In the genomic region with DNA sequence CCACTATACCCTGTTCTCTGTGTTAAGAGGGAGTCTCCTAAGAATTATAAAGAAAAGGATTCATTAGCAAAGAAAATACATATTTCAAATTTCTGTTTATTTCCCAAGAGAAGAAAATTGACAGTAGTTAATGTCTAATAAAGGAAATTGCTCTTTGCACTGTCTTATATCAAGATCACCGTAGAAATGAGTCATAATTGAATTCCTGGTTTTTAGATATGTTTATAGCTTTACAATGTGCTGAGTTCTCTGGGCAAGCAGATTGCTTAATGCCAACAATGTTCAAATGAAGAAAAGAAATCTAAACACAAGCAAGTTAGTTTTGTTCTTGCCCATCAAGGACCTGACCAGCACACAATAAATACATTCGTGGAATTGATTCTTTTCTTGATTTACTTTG, we compare ENCODE assay signal across 27 mouse cellular contexts.
A peak's percentile ranks its signal among the peaks of the same experiment; 100 is the strongest.
DNase-seq lines count a peak whose midpoint lies in the region; ATAC-seq and TF ChIP-seq lines count a peak whose summit lies in the region.
"Had no signal": no experiment of that assay in that cellular context is flagged by ENCODE, and none has a peak within 500 bp of the region (broad histone marks: within the 10 kb centered on the region; RNA-seq: fewer than 3 reads in every experiment).

No protein-coding gene starts in this region.

- H3K4me1 ChIP-seq in midbrain, embryonic 11.5 days (ENCODE audit: control insufficient read depth, insufficient read depth, low read length) = no peaks in the 10 kb centered on the region
- no peaks in the 10 kb centered on the region for H3K4me1 ChIP-seq in midbrain, embryonic 16.5 days (ENCODE audit: control insufficient read depth, insufficient read depth, low read length)
- H3K4me1 ChIP-seq in intestine, embryonic 15.5 days (replicated peaks) = no peaks in the 10 kb centered on the region
- H3K4me1 ChIP-seq in intestine, postnatal 0 days (replicated peaks; ENCODE audit: control insufficient read depth, insufficient read depth, low read length) = no peaks in the 10 kb centered on the region
- H3K4me1 ChIP-seq: embryonic facial prominence, embryonic 13.5 days; embryonic facial prominence, embryonic 15.5 days; forebrain, embryonic 12.5 days had no signal

- H3K9me3 ChIP-seq in midbrain, embryonic 11.5 days (ENCODE audit: control insufficient read depth, low read length) = no peaks in the 10 kb centered on the region
- no peaks in the 10 kb centered on the region for H3K9me3 ChIP-seq in midbrain, embryonic 16.5 days (replicated peaks; ENCODE audit: control insufficient read depth, low read length, poor library complexity, severe bottlenecking)
- H3K9me3 ChIP-seq in intestine, embryonic 15.5 days = no peaks in the 10 kb centered on the region
- H3K9me3 ChIP-seq in intestine, postnatal 0 days (ENCODE audit: control insufficient read depth) = no peaks in the 10 kb centered on the region
- H3K9me3 ChIP-seq: embryonic facial prominence, embryonic 13.5 days; embryonic facial prominence, embryonic 15.5 days; forebrain, embryonic 10.5 days; forebrain, embryonic 12.5 days had no signal

- peak; percentile 71 for DNase-seq in midbrain, embryonic 11.5 days (ENCODE audit: low spot score, missing footprints)
- DNase-seq in adrenal gland, adult 2 months = no peak
- DNase-seq in spleen, postnatal 36 days (ENCODE audit: low spot score in 2 of 2) = no peak
- no peak for DNase-seq in frontal cortex, postnatal 10 days (ENCODE audit: low spot score in 2 of 2)
- DNase-seq: adrenal gland, postnatal 10 days; adrenal gland, postnatal 25 days; B cell, adult 2 months; cerebellum, adult 11 months; cerebellum, adult 18-20 months; cerebellum, adult 8-10 months; cerebellum, adult 9-11 months; cerebellum, postnatal 14 days; cerebellum, postnatal 36 days; embryo, embryonic 11 days had no signal

- TF ChIP-seq CTCF in C2C12 (IDR thresholded peaks at IDR 0.05; ENCODE audit: control insufficient read depth, insufficient read depth, insufficient read length) = no peak
- TF ChIP-seq CTCF in intestine, postnatal 0 days (IDR thresholded peaks at IDR 0.05; ENCODE audit: low read depth) = no peak

- H3K79me2 ChIP-seq in C2C12 (ENCODE audit: control insufficient read depth, insufficient read depth) = no peaks in the 10 kb centered on the region

- WGBS in midbrain, embryonic 11.5 days = 87% methylated on average over 2 of the region's 2 CpGs
- 77% methylated on average over 2 of the region's 2 CpGs for WGBS in midbrain, embryonic 16.5 days
- WGBS in intestine, embryonic 15.5 days = 56% methylated on average over 2 of the region's 2 CpGs
- WGBS in intestine, postnatal 0 days = 39% methylated on average over 2 of the region's 2 CpGs

- H3K4me2 ChIP-seq in midbrain, embryonic 11.5 days = no peak overlapping the region
- no peak overlapping the region for H3K4me2 ChIP-seq in midbrain, embryonic 16.5 days (ENCODE audit: low read length)
- no peak overlapping the region for H3K4me2 ChIP-seq in intestine, embryonic 15.5 days (replicated peaks)
- no peak overlapping the region for H3K4me2 ChIP-seq in intestine, postnatal 0 days (replicated peaks; ENCODE audit: low read depth)
- H3K4me2 ChIP-seq: embryonic facial prominence, embryonic 13.5 days; embryonic facial prominence, embryonic 15.5 days; forebrain, embryonic 12.5 days had no signal

- H3K36me3 ChIP-seq in midbrain, embryonic 11.5 days (ENCODE audit: control insufficient read depth, insufficient read depth, low read length) = no peaks in the 10 kb centered on the region
- H3K36me3 ChIP-seq in midbrain, embryonic 16.5 days (ENCODE audit: control insufficient read depth, insufficient read depth, low read length) = no peaks in the 10 kb centered on the region
- H3K36me3 ChIP-seq in C2C12 (ENCODE audit: control insufficient read depth, insufficient read depth) = no peaks in the 10 kb centered on the region
- no peaks in the 10 kb centered on the region for H3K36me3 ChIP-seq in intestine, embryonic 15.5 days
- no peaks in the 10 kb centered on the region for H3K36me3 ChIP-seq in intestine, postnatal 0 days (ENCODE audit: control insufficient read depth, insufficient read depth)
- H3K36me3 ChIP-seq: embryonic facial prominence, embryonic 13.5 days; embryonic facial prominence, embryonic 15.5 days; forebrain, embryonic 10.5 days; forebrain, embryonic 12.5 days had no signal

- no peaks in the 10 kb centered on the region for H3K79me3 ChIP-seq in C2C12 (ENCODE audit: low read depth)

- ATAC-seq in midbrain, embryonic 11.5 days (ENCODE audit: low FRiP score) = no peak
- no peak for ATAC-seq in midbrain, embryonic 16.5 days
- peak; percentile 66; the same call in 1 of the 2 replicates for ATAC-seq in intestine, embryonic 15.5 days
- peak; percentile 72 for ATAC-seq in intestine, postnatal 0 days
- ATAC-seq: activated CD4-positive, CD25-positive, alpha-beta regulatory T cell, adult 4 months; forebrain, embryonic 14.5 days; forebrain, embryonic 16.5 days; Patski had no signal

- no peak overlapping the region for H3K4me3 ChIP-seq in midbrain, embryonic 11.5 days (ENCODE audit: low read depth, low read length)
- H3K4me3 ChIP-seq in midbrain, embryonic 16.5 days (ENCODE audit: low read depth, low read length) = no peak overlapping the region
- H3K4me3 ChIP-seq in C2C12 (ENCODE audit: insufficient read depth, poor library complexity, severe bottlenecking) = no peak overlapping the region
- H3K4me3 ChIP-seq in intestine, embryonic 15.5 days (replicated peaks) = no peak overlapping the region
- H3K4me3 ChIP-seq in intestine, postnatal 0 days (ENCODE audit: low read depth, low read length) = no peak overlapping the region
- H3K4me3 ChIP-seq: embryonic facial prominence, embryonic 13.5 days; embryonic facial prominence, embryonic 15.5 days; erythroblast, embryonic 14.5 days; forebrain, embryonic 10.5 days; forebrain, embryonic 12.5 days had no signal

- no peak overlapping the region for H3ac ChIP-seq in C2C12 (ENCODE audit: control insufficient read depth, insufficient read length, low read depth)

- no peaks in the 10 kb centered on the region for H3K27me3 ChIP-seq in midbrain, embryonic 11.5 days (ENCODE audit: control insufficient read depth, insufficient read depth, low read length)
- H3K27me3 ChIP-seq in midbrain, embryonic 16.5 days (ENCODE audit: control insufficient read depth, insufficient read depth, low read depth, low read length) = no peaks in the 10 kb centered on the region
- H3K27me3 ChIP-seq in C2C12 (ENCODE audit: control insufficient read depth, insufficient read depth, insufficient read length) = no peaks in the 10 kb centered on the region
- H3K27me3 ChIP-seq in intestine, embryonic 15.5 days (replicated peaks) = no peaks in the 10 kb centered on the region
- H3K27me3 ChIP-seq in intestine, postnatal 0 days (replicated peaks; ENCODE audit: control insufficient read depth, insufficient read depth, low read length) = no peaks in the 10 kb centered on the region
- H3K27me3 ChIP-seq: embryonic facial prominence, embryonic 13.5 days; embryonic facial prominence, embryonic 15.5 days; forebrain, embryonic 12.5 days; Patski had no signal

- no peak overlapping the region for H3K9ac ChIP-seq in midbrain, embryonic 11.5 days (ENCODE audit: low read length)
- no peak overlapping the region for H3K9ac ChIP-seq in midbrain, embryonic 16.5 days (ENCODE audit: low read depth, low read length)
- no peak overlapping the region for H3K9ac ChIP-seq in intestine, embryonic 15.5 days
- no peak overlapping the region for H3K9ac ChIP-seq in intestine, postnatal 0 days (ENCODE audit: low read depth, low read length)
- H3K9ac ChIP-seq: embryonic facial prominence, embryonic 13.5 days; embryonic facial prominence, embryonic 15.5 days; forebrain, embryonic 12.5 days had no signal

- no peak overlapping the region for H3K27ac ChIP-seq in midbrain, embryonic 11.5 days (ENCODE audit: low read depth, low read length)
- no peak overlapping the region for H3K27ac ChIP-seq in midbrain, embryonic 16.5 days (ENCODE audit: low read length)
- no peak overlapping the region for H3K27ac ChIP-seq in intestine, embryonic 15.5 days
- no peak overlapping the region for H3K27ac ChIP-seq in intestine, postnatal 0 days (ENCODE audit: low read depth, low read length)
- H3K27ac ChIP-seq: embryonic facial prominence, embryonic 13.5 days; embryonic facial prominence, embryonic 15.5 days; forebrain, embryonic 10.5 days; forebrain, embryonic 12.5 days had no signal

TF ChIP-seq in C2C12, 6 proteins besides CTCF, POLR2A, EP300 and RAD21:
- TF ChIP-seq USF1 (IDR thresholded peaks at IDR 0.05; ENCODE audit: low read depth) (no peak), MYOD1 (IDR thresholded peaks at IDR 0.05; ENCODE audit: control insufficient read depth, insufficient read length, low read depth) (no peak), MAX (IDR thresholded peaks at IDR 0.05) (no peak), CEBPB (IDR thresholded peaks at IDR 0.05; ENCODE audit: low read depth) (peak; percentile 11), MYOG (IDR thresholded peaks at IDR 0.05; ENCODE audit: control insufficient read depth, extremely low read depth, insufficient read length) (no peak), FOSL1 (IDR thresholded peaks at IDR 0.05; ENCODE audit: insufficient read depth, low read length, poor library complexity, severe bottlenecking) (no peak)

Comparison
In these comparisons a context has a peak if more than half of its experiments do, and no peak if none do; other contexts are left out.
1. ATAC-seq: peak in intestine, embryonic 15.5 days (single experiment) and intestine, postnatal 0 days (single experiment); none in midbrain, embryonic 11.5 days (single experiment) and midbrain, embryonic 16.5 days (single experiment).